Mouse (Mus musculus): Measurements from ENCODE around the gene Map1b.

Gene Map1b

GRCm38 (mm10) chr13:99502126-99502744 lies 14.1 kb downstream of the Map1b start:
- POLR2A ChIA-PET, result interaction anchor here in 1 of 4 experiments (0.6 kb wide), 1 partner anchor 162 kb away, joined by 3 read pairs; no protein-coding TSS in a partner anchor

GRCm38 (mm10) chr13:99501393-99501792 lies 14.9 kb downstream of the Map1b start:
- POLR2A ChIA-PET, result interaction anchor here in 1 of 4 experiments (0.6 to 1.2 kb wide), 2 partner anchors 10 to 378 kb away, joined by 3 to 5 read pairs; no protein-coding TSS in a partner anchor

More at GRCm38 (mm10) chr13:99502126-99502744, 14.1 kb downstream of the Map1b start:
- CTCF ChIA-PET, result interaction anchor here in 1 of 4 experiments (0.6 kb wide), 2 partner anchors 43 to 174 kb away, joined by 9 to 10 read pairs; no protein-coding TSS in a partner anchor

GRCm38 (mm10) chr13:99500609-99501008 lies 15.7 kb downstream of the Map1b start:
- POLR2A ChIA-PET, result interaction anchor here in 3 of 4 experiments (0.5 to 1.3 kb wide), 7 partner anchors 10 to 611 kb away, joined by 3 to 6 read pairs (median 3); no protein-coding TSS in a partner anchor

More at GRCm38 (mm10) chr13:99501393-99501792, 14.9 kb downstream of the Map1b start:
- CTCF ChIA-PET, result interaction anchor here in 2 of 4 experiments (0.6 kb wide), 2 partner anchors 126 to 1700 kb away, joined by 3 to 4 read pairs; no protein-coding TSS in a partner anchor

GRCm38 (mm10) chr13:99499764-99500163 lies 16.6 kb downstream of the Map1b start:
- CTCF ChIA-PET, result interaction anchor here in 2 of 4 experiments (0.7 to 1.4 kb wide), 2 partner anchors 173 to 338 kb away, joined by 3 to 6 read pairs; no protein-coding TSS in a partner anchor
- POLR2A ChIA-PET, result interaction anchor here in 2 of 4 experiments (0.6 to 1.3 kb wide), 2 partner anchors 9 to 468 kb away, joined by 3 to 5 read pairs; no protein-coding TSS in a partner anchor

More at GRCm38 (mm10) chr13:99500609-99501008, 15.7 kb downstream of the Map1b start:
- CTCF ChIA-PET, result interaction anchor here (0.6 to 1.4 kb wide), 8 partner anchors 14 to 1699 kb away, joined by 3 to 6 read pairs (median 4); no protein-coding TSS in a partner anchor

- CTCF ChIA-PET, result interaction anchor here in 1 of 4 experiments (0.7 kb wide), 1 partner anchor 10 kb away, joined by 3 read pairs; no protein-coding TSS in a partner anchor
- POLR2A ChIA-PET, result no interaction called here
Measured at GRCm38 (mm10) chr13:99496106-99496505, 20.2 kb downstream of the Map1b start.

- ChIA-PET CTCF (interaction anchor here in 1 of 4 experiments (0.6 to 1.0 kb wide), 3 partner anchors 19 to 872 kb away, joined by 3 to 4 read pairs (median 3); no protein-coding TSS in a partner anchor), POLR2A (interaction anchor here in 1 of 4 experiments (0.5 kb wide), 1 partner anchor 622 kb away, joined by 3 read pairs; no protein-coding TSS in a partner anchor)
Measured at GRCm38 (mm10) chr13:99494416-99494815, 21.9 kb downstream of the Map1b start.

GRCm38 (mm10) chr13:99493304-99493904 lies 22.9 kb downstream of the Map1b start:
- ChIA-PET CTCF (no interaction called here), POLR2A (no interaction called here)

- ChIA-PET POLR2A (no interaction called here), CTCF (no interaction called here)
Measured at GRCm38 (mm10) chr13:99492619-99493303, 23.6 kb downstream of the Map1b start.

- ChIA-PET POLR2A (interaction anchor here in 1 of 4 experiments (0.9 kb wide), 1 partner anchor 10 kb away, joined by 5 read pairs; no protein-coding TSS in a partner anchor), CTCF (no interaction called here)
Measured at GRCm38 (mm10) chr13:99489998-99490397, 26.3 kb downstream of the Map1b start.

- ChIA-PET POLR2A (no interaction called here), CTCF (no interaction called here)
Measured at GRCm38 (mm10) chr13:99489175-99489574, 27.2 kb downstream of the Map1b start.

GRCm38 (mm10) chr13:99485861-99486260 lies 30.5 kb downstream of the Map1b start:
- ChIA-PET CTCF (interaction anchor here in 1 of 4 experiments (0.6 kb wide), 1 partner anchor 11 kb away, joined by 3 read pairs; no protein-coding TSS in a partner anchor), POLR2A (interaction anchor here in 1 of 4 experiments (0.6 to 0.7 kb wide), 2 partner anchors 140 to 994 kb away, joined by 3 read pairs; no protein-coding TSS in a partner anchor)

GRCm38 (mm10) chr13:99485331-99485733 lies 31.0 kb downstream of the Map1b start:
- ChIA-PET CTCF (no interaction called here), POLR2A (no interaction called here)

- POLR2A ChIA-PET, result no interaction called here
- CTCF ChIA-PET, result no interaction called here
Measured at GRCm38 (mm10) chr13:99484905-99485304, 31.4 kb downstream of the Map1b start.

- CTCF ChIA-PET, result no interaction called here
Measured at GRCm38 (mm10) chr13:99483433-99483832, 32.9 kb downstream of the Map1b start.

GRCm38 (mm10) chr13:99475488-99475887 lies 40.9 kb downstream of the Map1b start:
- ChIA-PET CTCF (no interaction called here), POLR2A (interaction anchor here in 2 of 4 experiments (0.9 to 1.4 kb wide), 2 partner anchors 39 to 102 kb away, joined by 3 read pairs; no protein-coding TSS in a partner anchor)

More at GRCm38 (mm10) chr13:99483433-99483832, 32.9 kb downstream of the Map1b start:
- POLR2A ChIA-PET, result no interaction called here

- POLR2A ChIA-PET, result interaction anchor here in 2 of 4 experiments (0.8 to 1.4 kb wide), 3 partner anchors 26 to 101 kb away, joined by 3 to 6 read pairs (median 3); no protein-coding TSS in a partner anchor
- CTCF ChIA-PET, result no interaction called here
Measured at GRCm38 (mm10) chr13:99475033-99475432, 41.3 kb downstream of the Map1b start.

GRCm38 (mm10) chr13:99474108-99474507 lies 42.2 kb downstream of the Map1b start:
- POLR2A ChIA-PET, result interaction anchor here in 1 of 4 experiments (1.5 kb wide), 1 partner anchor 14 kb away, joined by 3 read pairs; no protein-coding TSS in a partner anchor
- CTCF ChIA-PET, result no interaction called here

GRCm38 (mm10) chr13:99472028-99472427 lies 44.3 kb downstream of the Map1b start:
- ChIA-PET POLR2A (interaction anchor here in 1 of 4 experiments (0.6 kb wide), 1 partner anchor 37 kb away, joined by 3 read pairs; no protein-coding TSS in a partner anchor), CTCF (no interaction called here)

- CTCF ChIA-PET, result no interaction called here
- POLR2A ChIA-PET, result interaction anchor here in 1 of 4 experiments (0.5 kb wide), 1 partner anchor 43 kb away, joined by 3 read pairs; no protein-coding TSS in a partner anchor
Measured at GRCm38 (mm10) chr13:99470084-99470483, 46.3 kb downstream of the Map1b start.
